In genomic region chr2:129534886-129535591, GRCm38 (mm10) we compare ENCODE assay signal across 25 mouse cellular contexts. TPM values are rescaled to one million over a fixed set of nuclear protein-coding genes. Genes with fewer than 3 reads are reported as not detected.
DNase-seq lines count a peak whose midpoint lies in the region; ATAC-seq lines count a peak whose summit lies in the region.
"Had no signal": no experiment of that assay in that cellular context is flagged by ENCODE, and none has a peak within 500 bp of the region (broad histone marks: within the 10 kb centered on the region; RNA-seq: fewer than 3 reads in every experiment).

No protein-coding gene starts in this region.

- peak; percentile 30 for DNase-seq in embryo, embryonic 9.5 days (ENCODE audit: extremely low spot score)
- DNase-seq in embryo, embryonic 11 days, result no peak
- no peak for DNase-seq in kidney, adult 8-10 months
- no peak for DNase-seq in midbrain, embryonic 10.5 days (ENCODE audit: low spot score)
- no peak for DNase-seq in midbrain, embryonic 14.5 days
- DNase-seq in ovary, postnatal 36 days (ENCODE audit: low spot score), result no peak
- DNase-seq: adrenal gland, postnatal 25 days; gastrocnemius, postnatal 10 days; heart, adult 2 months; kidney, postnatal 25 days; thymus, postnatal 25 days had no signal

- H3K4me2 ChIP-seq in kidney, embryonic 14.5 days (replicated peaks; ENCODE audit: low read depth, low read length), result no peak overlapping the region
- H3K4me2 ChIP-seq in midbrain, embryonic 14.5 days (ENCODE audit: low read length), result no peak overlapping the region
- no peak overlapping the region for H3K4me2 ChIP-seq in embryonic facial prominence, embryonic 13.5 days
- H3K4me2 ChIP-seq: forebrain, embryonic 12.5 days; heart, embryonic 15.5 days; midbrain, embryonic 12.5 days; neural tube, embryonic 15.5 days had no signal

- H3K4me1 ChIP-seq in kidney, embryonic 14.5 days (ENCODE audit: control insufficient read depth, insufficient read depth, low read length), result peaks cover 7% of the 10 kb centered on the region; the same call in 1 of the 2 replicates
- H3K4me1 ChIP-seq in midbrain, embryonic 10.5 days, result peaks cover 37% of the 10 kb centered on the region
- H3K4me1 ChIP-seq in midbrain, embryonic 14.5 days (ENCODE audit: control insufficient read depth, insufficient read depth, low read length), result peaks cover 17% of the 10 kb centered on the region
- no peaks in the 10 kb centered on the region for H3K4me1 ChIP-seq in embryonic facial prominence, embryonic 13.5 days

- ATAC-seq in kidney, embryonic 14.5 days (ENCODE audit: low FRiP score, low TSS enrichment), result peak; percentile 84
- ATAC-seq in midbrain, embryonic 14.5 days (ENCODE audit: low FRiP score, low TSS enrichment), result no peak
- 0 out of 2 replicates have a peak, but pooled peaks have one; percentile 37 for ATAC-seq in embryonic facial prominence, embryonic 13.5 days (ENCODE audit: insufficient number of reproducible peaks, insufficient read depth, low FRiP score, low TSS enrichment, low read depth)
- ATAC-seq: inflammation-experienced regulatory T-cells, adult 6 months had no signal

- H3K36me3 ChIP-seq in kidney, embryonic 14.5 days (ENCODE audit: control insufficient read depth, insufficient read depth, low read length), result no peaks in the 10 kb centered on the region
- no peaks in the 10 kb centered on the region for H3K36me3 ChIP-seq in midbrain, embryonic 10.5 days
- H3K36me3 ChIP-seq in midbrain, embryonic 14.5 days (ENCODE audit: control insufficient read depth, insufficient read depth, low read length), result no peaks in the 10 kb centered on the region
- H3K36me3 ChIP-seq in embryonic facial prominence, embryonic 13.5 days, result no peaks in the 10 kb centered on the region
- H3K36me3 ChIP-seq: forebrain, embryonic 12.5 days; heart, embryonic 15.5 days; limb, embryonic 10.5 days; midbrain, embryonic 12.5 days; neural tube, embryonic 15.5 days had no signal

- no peaks in the 10 kb centered on the region for H3K9me3 ChIP-seq in kidney, embryonic 14.5 days (ENCODE audit: control insufficient read depth, low read length)
- no peaks in the 10 kb centered on the region for H3K9me3 ChIP-seq in midbrain, embryonic 10.5 days (replicated peaks)
- no peaks in the 10 kb centered on the region for H3K9me3 ChIP-seq in midbrain, embryonic 14.5 days (ENCODE audit: control insufficient read depth, low read length)
- no peaks in the 10 kb centered on the region for H3K9me3 ChIP-seq in embryonic facial prominence, embryonic 13.5 days
- H3K9me3 ChIP-seq: forebrain, embryonic 12.5 days; heart, embryonic 15.5 days; limb, embryonic 10.5 days; midbrain, embryonic 12.5 days; neural tube, embryonic 15.5 days had no signal

- no peak overlapping the region for H3K27ac ChIP-seq in kidney, embryonic 14.5 days (ENCODE audit: low read depth, low read length)
- H3K27ac ChIP-seq in midbrain, embryonic 10.5 days (replicated peaks), result peak overlapping the region; percentile 38; the same call in 1 of the 2 replicates
- no peak overlapping the region for H3K27ac ChIP-seq in midbrain, embryonic 14.5 days (replicated peaks; ENCODE audit: low read depth, low read length)
- no peak overlapping the region for H3K27ac ChIP-seq in embryonic facial prominence, embryonic 13.5 days
- H3K27ac ChIP-seq: forebrain, embryonic 12.5 days; heart, adult 2 months; heart, embryonic 15.5 days; left cerebral cortex, adult 2 months; limb, embryonic 10.5 days; liver, embryonic 14.5 days; macrophage; midbrain, embryonic 12.5 days; neural tube, embryonic 15.5 days; stomach, postnatal 0 days had no signal

- no peaks in the 10 kb centered on the region for H3K27me3 ChIP-seq in kidney, embryonic 14.5 days (ENCODE audit: control insufficient read depth, insufficient read depth, low read length)
- peaks cover 5% of the 10 kb centered on the region; the same call in 1 of the 2 replicates for H3K27me3 ChIP-seq in midbrain, embryonic 10.5 days (ENCODE audit: low read depth, poor library complexity, severe bottlenecking)
- no peaks in the 10 kb centered on the region for H3K27me3 ChIP-seq in midbrain, embryonic 14.5 days (ENCODE audit: control insufficient read depth, insufficient read depth, low read length)
- no peaks in the 10 kb centered on the region for H3K27me3 ChIP-seq in embryonic facial prominence, embryonic 13.5 days
- H3K27me3 ChIP-seq: CH12.LX; forebrain, embryonic 12.5 days; heart, embryonic 15.5 days had no signal

- no peak overlapping the region for H3K9ac ChIP-seq in kidney, embryonic 14.5 days (ENCODE audit: low read depth, low read length)
- no peak overlapping the region for H3K9ac ChIP-seq in midbrain, embryonic 14.5 days (replicated peaks; ENCODE audit: low read length)
- H3K9ac ChIP-seq in embryonic facial prominence, embryonic 13.5 days, result no peak overlapping the region
- H3K9ac ChIP-seq: forebrain, embryonic 12.5 days; heart, embryonic 15.5 days; liver, embryonic 14.5 days; midbrain, embryonic 12.5 days; neural tube, embryonic 15.5 days had no signal

- 21% methylated on average over 5 of the region's 5 CpGs for WGBS in kidney, embryonic 14.5 days
- 39% methylated on average over 5 of the region's 5 CpGs for WGBS in midbrain, embryonic 10.5 days
- WGBS in midbrain, embryonic 14.5 days, result 35% methylated on average over 5 of the region's 5 CpGs
- 50% methylated on average over 5 of the region's 5 CpGs for WGBS in embryonic facial prominence, embryonic 13.5 days

- no peak overlapping the region for H3K4me3 ChIP-seq in kidney, embryonic 14.5 days (ENCODE audit: low read length)
- no peak overlapping the region for H3K4me3 ChIP-seq in midbrain, embryonic 10.5 days
- H3K4me3 ChIP-seq in midbrain, embryonic 14.5 days (replicated peaks; ENCODE audit: low read depth, low read length), result no peak overlapping the region
- H3K4me3 ChIP-seq in embryonic facial prominence, embryonic 13.5 days, result no peak overlapping the region
- H3K4me3 ChIP-seq: forebrain, embryonic 12.5 days; heart, adult 2 months; heart, embryonic 15.5 days; left cerebral cortex, adult 2 months; limb, embryonic 10.5 days; midbrain, embryonic 12.5 days; neural tube, embryonic 15.5 days had no signal

RNA-seq across cellular contexts. Expression of gene F830045P16Rik, which starts 1.4 kb away (rescaled TPM):
- not detected in 2 replicates for polyA plus RNA-seq in kidney, embryonic 14.5 days (2014; fragmentation: Nextera tagmentation; extraction: Ambion mirVana)
- polyA plus RNA-seq in midbrain, embryonic 10.5 days (2016; fragmentation: Nextera tagmentation; extraction: Ambion mirVana), result not detected in 2 replicates
- not detected in 2 replicates for polyA plus RNA-seq in midbrain, embryonic 14.5 days (2014; fragmentation: Nextera tagmentation; extraction: Ambion mirVana)
- not detected in 2 replicates for polyA plus RNA-seq in embryonic facial prominence, embryonic 13.5 days (2015; fragmentation: Nextera tagmentation; extraction: Ambion mirVana)
- polyA plus RNA-seq: forebrain, embryonic 12.5 days; heart, adult 2 months; heart, embryonic 15.5 days; inflammation-experienced regulatory T-cells, adult 6 months; limb, embryonic 10.5 days; lung, embryonic 16.5 days; midbrain, embryonic 12.5 days; neural tube, embryonic 15.5 days had no signal

RNA-seq across cellular contexts. Expression of gene Sirpa, which starts 57.6 kb away (rescaled TPM):
- polyA plus RNA-seq in kidney, embryonic 14.5 days (2014; fragmentation: Nextera tagmentation; extraction: Ambion mirVana), result 15.9 and 28.8 TPM in 2 replicates
- 15.7 and 16.0 TPM in 2 replicates for polyA plus RNA-seq in midbrain, embryonic 10.5 days (2016; fragmentation: Nextera tagmentation; extraction: Ambion mirVana)
- polyA plus RNA-seq in midbrain, embryonic 14.5 days (2014; fragmentation: Nextera tagmentation; extraction: Ambion mirVana), result 28.3 and 35.7 TPM in 2 replicates
- polyA plus RNA-seq in embryonic facial prominence, embryonic 13.5 days (2015; fragmentation: Nextera tagmentation; extraction: Ambion mirVana), result 22.0 and 24.1 TPM in 2 replicates
